Mouse (Mus musculus): ENCODE data around the gene Bud23. TPM values are rescaled to one million over a fixed set of nuclear protein-coding genes. Genes with fewer than 3 reads are reported as not detected.

Gene Bud23
- polyA plus RNA-seq (2014; fragmentation: Illumina TruSeq; extraction: RNeasy Lipid Tissue Mini Kit (QIAGEN cat#74804); ENCODE audit: low read depth, low replicate concordance), result 34.6 TPM

DNA sequence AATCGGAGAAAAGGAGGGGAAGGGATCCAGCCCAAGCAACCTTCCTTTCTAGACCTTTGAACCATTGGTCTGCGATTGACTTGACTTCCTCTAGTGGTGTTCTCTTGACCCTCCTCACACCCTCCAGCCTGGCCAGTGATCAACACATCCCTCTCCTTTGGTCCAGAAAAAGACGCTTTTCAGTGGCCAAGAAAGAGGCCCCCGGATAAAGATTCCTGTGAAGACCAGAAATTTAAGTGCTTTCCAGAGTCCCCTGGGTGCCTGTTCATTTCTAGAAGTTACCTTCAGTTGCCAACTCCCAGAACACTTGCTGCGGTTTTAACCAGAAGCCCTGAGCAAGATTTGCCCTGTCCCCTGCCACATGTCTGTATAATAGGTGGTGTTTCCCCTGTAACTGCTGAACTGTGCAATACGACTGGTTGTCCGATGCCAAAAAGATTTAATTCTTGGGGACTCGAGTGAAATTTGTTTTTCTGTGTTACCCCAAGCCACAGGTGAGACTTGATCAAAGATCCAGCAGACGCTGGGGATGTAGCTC, at the start of gene Bud23:
TSS of gene Bud23 (minus strand) at position 51 of the 538 bp plus-strand sequence.

DNA sequence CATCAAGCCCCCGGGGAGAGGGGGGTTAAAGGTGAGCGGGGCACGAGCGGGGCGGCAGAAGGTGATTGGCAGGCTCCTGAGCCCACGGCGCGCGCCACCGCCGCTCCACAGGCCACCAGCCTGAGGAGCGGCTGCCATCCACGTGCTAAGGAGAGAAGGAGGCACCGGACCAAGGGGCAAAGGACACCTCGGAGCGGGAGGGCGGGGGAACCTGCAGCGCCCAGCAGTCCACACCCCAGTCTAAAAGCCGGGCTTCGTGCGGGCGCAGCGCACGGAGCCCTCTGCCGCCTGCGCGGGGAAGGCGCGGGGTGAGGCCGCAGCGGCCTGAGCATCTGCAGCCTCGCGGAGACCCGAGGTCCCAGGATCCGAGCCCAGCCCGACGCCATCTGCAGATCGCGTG, 24.9 kb upstream of the Bud23 start, which contains the start of gene Mlxipl:
TSS of gene Mlxipl (plus strand) at position 238 of the 400 bp plus-strand sequence.

DNA sequence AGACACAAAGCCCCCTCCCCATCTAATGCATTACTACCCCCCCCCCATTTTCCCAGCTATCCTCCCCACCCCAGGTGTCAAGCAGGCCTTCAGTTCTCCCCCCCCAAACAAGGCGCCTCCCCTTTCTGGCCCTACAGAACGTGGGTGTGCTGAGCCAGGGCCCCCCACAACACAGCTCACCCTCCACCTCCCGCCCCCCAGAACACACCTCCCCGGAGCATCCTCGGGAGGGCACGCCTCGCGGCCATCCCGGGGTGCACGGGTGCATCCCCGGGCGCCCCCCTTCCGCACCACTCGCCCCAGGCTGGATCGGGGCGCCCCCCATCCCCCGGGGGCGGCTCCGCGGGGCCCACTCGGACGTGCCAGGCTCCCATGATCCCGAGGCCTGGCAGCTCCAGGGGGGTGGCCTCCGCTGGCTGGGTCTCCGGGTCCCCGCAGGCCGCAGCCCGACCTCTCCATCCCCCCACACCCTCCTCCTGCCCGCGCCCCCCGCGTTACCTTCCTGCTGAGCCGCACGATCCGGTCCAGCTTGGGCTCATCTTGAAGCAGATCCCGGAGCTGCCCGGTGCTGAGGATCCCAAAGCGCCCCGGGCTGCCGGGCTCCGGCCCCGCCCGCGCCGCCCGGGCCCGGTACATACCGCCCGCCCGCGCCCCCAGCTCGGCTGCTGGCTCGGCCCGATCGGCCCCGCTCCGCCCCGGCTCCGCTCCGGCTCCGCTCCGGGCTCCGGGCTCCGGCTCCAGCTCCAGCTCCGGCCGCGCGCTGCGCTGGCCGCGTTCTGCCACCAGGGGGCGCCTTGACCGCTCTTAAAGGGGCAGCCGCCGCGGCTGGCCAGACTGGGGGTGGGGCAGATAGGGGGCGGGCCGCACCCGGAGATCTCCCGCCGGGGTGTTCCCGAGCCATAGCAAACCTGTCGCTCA, 13.1 kb upstream of the Bud23 start, which contains the start of gene Vps37d:
TSS of gene Vps37d (minus strand) at position 703 of the 918 bp plus-strand sequence.

GRCm38 (mm10) chr5:135063629-135064381, 954 bp downstream of the Bud23 start, which contains the start of gene Dnajc30:
Dnajc30 (plus strand) TSS chr5:135064202.

GRCm38 (mm10) chr5:135023344-135024173, 41.2 kb downstream of the Bud23 start, which contains the start of gene Stx1a:
Stx1a (plus strand) TSS chr5:135023482.

GRCm38 (mm10) chr5:135008671-135009589, 55.8 kb downstream of the Bud23 start, which contains the start of gene Abhd11:
Abhd11 (plus strand) TSS chr5:135009152.

Other genes with a start within 250 kb of the Bud23 start
- not detected for gene Tmem270, start 158.2 kb downstream of the Bud23 start, polyA plus RNA-seq (2014; fragmentation: Illumina TruSeq; extraction: RNeasy Lipid Tissue Mini Kit (QIAGEN cat#74804); ENCODE audit: low read depth, low replicate concordance)
- not detected for gene Cldn13, start 149.4 kb downstream of the Bud23 start, polyA plus RNA-seq (2014; fragmentation: Illumina TruSeq; extraction: RNeasy Lipid Tissue Mini Kit (QIAGEN cat#74804); ENCODE audit: low read depth, low replicate concordance)
- 1.4 TPM for gene Mettl27, start 132.6 kb downstream of the Bud23 start, polyA plus RNA-seq (2014; fragmentation: Illumina TruSeq; extraction: RNeasy Lipid Tissue Mini Kit (QIAGEN cat#74804); ENCODE audit: low read depth, low replicate concordance)
- not detected for gene Cldn4, start 118.0 kb downstream of the Bud23 start, polyA plus RNA-seq (2014; fragmentation: Illumina TruSeq; extraction: RNeasy Lipid Tissue Mini Kit (QIAGEN cat#74804); ENCODE audit: low read depth, low replicate concordance)
- gene Cldn3, start 78.7 kb downstream of the Bud23 start, polyA plus RNA-seq (2014; fragmentation: Illumina TruSeq; extraction: RNeasy Lipid Tissue Mini Kit (QIAGEN cat#74804); ENCODE audit: low read depth, low replicate concordance), result 0.37 TPM
- gene Abhd11, start 55.8 kb downstream of the Bud23 start, polyA plus RNA-seq (2014; fragmentation: Illumina TruSeq; extraction: RNeasy Lipid Tissue Mini Kit (QIAGEN cat#74804); ENCODE audit: low read depth, low replicate concordance), result 75.7 TPM
- 3.7 TPM for gene Stx1a, start 41.5 kb downstream of the Bud23 start, polyA plus RNA-seq (2014; fragmentation: Illumina TruSeq; extraction: RNeasy Lipid Tissue Mini Kit (QIAGEN cat#74804); ENCODE audit: low read depth, low replicate concordance)
- gene Dnajc30, start 757 bp downstream of the Bud23 start, polyA plus RNA-seq (2014; fragmentation: Illumina TruSeq; extraction: RNeasy Lipid Tissue Mini Kit (QIAGEN cat#74804); ENCODE audit: low read depth, low replicate concordance), result 38.5 TPM
- gene Vps37d, start 13.3 kb upstream of the Bud23 start, polyA plus RNA-seq (2014; fragmentation: Illumina TruSeq; extraction: RNeasy Lipid Tissue Mini Kit (QIAGEN cat#74804); ENCODE audit: low read depth, low replicate concordance), result 0.39 TPM
- gene Mlxipl, start 24.9 kb upstream of the Bud23 start, polyA plus RNA-seq (2014; fragmentation: Illumina TruSeq; extraction: RNeasy Lipid Tissue Mini Kit (QIAGEN cat#74804); ENCODE audit: low read depth, low replicate concordance), result 45.5 TPM
- gene Tbl2, start 84.7 kb upstream of the Bud23 start, polyA plus RNA-seq (2014; fragmentation: Illumina TruSeq; extraction: RNeasy Lipid Tissue Mini Kit (QIAGEN cat#74804); ENCODE audit: low read depth, low replicate concordance), result 5.3 TPM
- 37.5 TPM for gene Bcl7b, start 103.3 kb upstream of the Bud23 start, polyA plus RNA-seq (2014; fragmentation: Illumina TruSeq; extraction: RNeasy Lipid Tissue Mini Kit (QIAGEN cat#74804); ENCODE audit: low read depth, low replicate concordance)
- 40.2 TPM for gene Baz1b, start 122.3 kb upstream of the Bud23 start, polyA plus RNA-seq (2014; fragmentation: Illumina TruSeq; extraction: RNeasy Lipid Tissue Mini Kit (QIAGEN cat#74804); ENCODE audit: low read depth, low replicate concordance)
- gene Fzd9, start 186.3 kb upstream of the Bud23 start, polyA plus RNA-seq (2014; fragmentation: Illumina TruSeq; extraction: RNeasy Lipid Tissue Mini Kit (QIAGEN cat#74804); ENCODE audit: low read depth, low replicate concordance), result 0.58 TPM